Mouse (Mus musculus) intestine, embryonic 16.5 days (tissue): ENCODE measurements at regions not wholly inside any gene's neighbourhood (a gene's known extent, or its start where the extent isn't known, plus 50 kb on each side); places are given as distances from the start of the nearest gene placed in this dataset.
A peak's percentile ranks its signal among the peaks of the same experiment; 100 is the strongest.

Experiments
- ATAC-seq: fragments of 200-750 bp; cut with Nextera tagmentation; 2 replicates; pipeline ENCODE4 v1.8.0; 2017; ENCODE audit warnings: moderate TSS enrichment, moderate library complexity
- H3K27ac ChIP-seq: fragments of 300-500 bp; sonication (generic); 2 replicates; pipeline ENCODE4 v1.5.1; 2014; ENCODE audit warnings: mild to moderate bottlenecking, low read length
- H3K27me3 ChIP-seq: fragments of 300-500 bp; sonication (generic); replicated peaks from 2 replicates; pipeline ENCODE4 v1.6.1; 2014; ENCODE audit warnings: low read length, control low read depth, mixed read lengths; ENCODE audit not compliant: control insufficient read depth, insufficient read depth
- H3K36me3 ChIP-seq: fragments of 300-500 bp; sonication (generic); 2 replicates; pipeline ENCODE4 v1.6.1; 2014; ENCODE audit warnings: low read length, control low read depth; ENCODE audit not compliant: control insufficient read depth, insufficient read depth
- H3K4me1 ChIP-seq: fragments of 300-500 bp; sonication (generic); 2 replicates; pipeline ENCODE4 v1.6.1; 2014; ENCODE audit warnings: low read length, control low read depth, mixed read lengths; ENCODE audit not compliant: control insufficient read depth, insufficient read depth
- H3K4me2 ChIP-seq: fragments of 300-500 bp; sonication (generic); 2 replicates; pipeline ENCODE4 v1.6.1; 2014; ENCODE audit warnings: low read depth, low read length, control low read depth
- H3K4me3 ChIP-seq: fragments of 300-500 bp; sonication (generic); 2 replicates; pipeline ENCODE4 v1.5.1; 2014; ENCODE audit warnings: mild to moderate bottlenecking, low read length
- H3K9ac ChIP-seq: fragments of 300-500 bp; sonication (generic); 2 replicates; pipeline ENCODE4 v1.6.1; 2014; ENCODE audit warnings: low read depth, low read length
- H3K9me3 ChIP-seq: fragments of 300-500 bp; sonication (generic); 2 replicates; pipeline ENCODE4 v1.6.1; 2016; ENCODE audit warnings: low read length, control low read depth; ENCODE audit not compliant: control insufficient read depth
- WGBS: fragments of 180-500 bp; shearing (Covaris S2); extraction: QIAGEN DNeasy Blood & Tissue Kit; methylation state at CpG from one replicate; pipeline ENCODE4 v1.1.7; 2014; 5-methylcytosine and 5-hydroxymethylcytosine counted together

DNA sequence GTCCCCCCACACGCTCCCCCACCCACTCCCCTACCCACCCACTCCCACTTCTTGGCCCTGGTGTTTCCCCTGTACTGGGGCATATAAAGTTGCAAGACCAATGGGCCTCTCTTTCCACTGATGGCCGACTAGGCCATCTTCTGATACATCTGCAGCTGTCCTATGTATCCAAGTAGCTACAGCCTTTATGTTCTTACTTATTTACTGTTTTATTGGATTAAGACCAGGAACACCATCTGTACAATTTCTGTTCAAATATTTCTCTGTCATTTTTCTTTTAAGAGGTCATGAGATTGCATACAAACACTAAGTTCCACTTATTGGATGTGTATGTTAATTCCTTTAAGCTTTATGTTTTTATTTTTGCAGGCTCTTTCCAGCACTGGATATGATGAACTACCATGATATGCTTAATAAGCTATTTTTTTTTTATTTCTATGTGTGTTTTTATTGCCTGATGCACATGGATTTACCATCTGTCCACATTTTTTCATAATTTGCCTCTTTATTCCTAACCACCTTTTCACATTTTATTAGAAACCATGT lies 792.6 kb upstream of the Jmjd1c start:
- Histone ChIP-seq H3K4me3 (no peak overlapping the region), H3K9ac (no peak overlapping the region), H3K27ac (no peak overlapping the region), H3K4me2 (no peak overlapping the region), H3K4me1 (no peaks in the 10 kb centered on the region), H3K27me3 (no peaks in the 10 kb centered on the region), H3K9me3 (no peaks in the 10 kb centered on the region), H3K36me3 (no peaks in the 10 kb centered on the region)
- peak; percentile 52; the same call in 1 of the 2 replicates for ATAC-seq
- 68% methylated on average over 2 of the region's 2 CpGs for WGBS

DNA sequence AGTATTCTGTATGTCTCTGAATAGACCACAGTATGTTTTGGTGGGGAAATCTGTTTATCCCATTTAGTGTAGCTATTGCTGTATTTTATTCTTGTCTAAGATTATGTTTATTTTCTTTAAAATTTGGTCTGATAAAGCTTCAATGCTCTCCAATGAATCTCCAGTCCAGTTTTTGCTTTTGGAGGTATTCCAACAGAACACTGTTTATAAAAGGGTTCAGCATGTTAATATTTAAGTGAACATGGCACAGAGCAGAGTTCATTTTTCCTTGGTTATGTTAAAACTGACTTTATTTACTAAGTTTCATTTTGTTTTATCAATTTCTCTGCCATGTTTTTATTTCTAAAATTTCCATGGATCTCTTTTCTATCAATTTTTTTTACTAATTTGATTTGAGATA lies 791.0 kb upstream of the Jmjd1c start:
- Histone ChIP-seq H3K27ac (no peak overlapping the region), H3K4me3 (no peak overlapping the region), H3K4me1 (no peaks in the 10 kb centered on the region), H3K9ac (no peak overlapping the region), H3K27me3 (no peaks in the 10 kb centered on the region), H3K36me3 (no peaks in the 10 kb centered on the region), H3K9me3 (no peaks in the 10 kb centered on the region), H3K4me2 (no peak overlapping the region)
- ATAC-seq: no peak

DNA sequence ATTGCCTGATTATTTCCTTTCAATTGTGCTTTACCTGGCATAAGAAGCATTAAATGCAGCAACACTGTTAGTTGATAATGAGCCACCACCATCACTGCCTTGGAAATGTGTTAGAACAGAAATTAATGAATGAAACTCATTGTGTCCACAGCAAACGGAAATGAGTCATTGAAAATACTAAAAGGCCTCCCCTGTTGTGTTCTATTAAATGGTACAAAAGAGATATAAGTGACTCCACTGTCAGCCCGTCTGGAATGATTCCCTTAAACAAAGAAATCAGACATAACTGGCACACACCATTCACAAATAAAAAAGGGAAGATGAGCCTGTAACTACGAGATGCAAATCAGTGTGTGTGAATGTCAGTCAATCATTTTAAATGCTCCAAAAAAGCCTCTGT lies 764.8 kb upstream of the Jmjd1c start:
- Histone ChIP-seq H3K4me2 (no peak overlapping the region), H3K36me3 (no peaks in the 10 kb centered on the region), H3K27ac (no peak overlapping the region), H3K9me3 (no peaks in the 10 kb centered on the region), H3K4me1 (no peaks in the 10 kb centered on the region), H3K27me3 (no peaks in the 10 kb centered on the region), H3K9ac (no peak overlapping the region), H3K4me3 (no peak overlapping the region)
- ATAC-seq: no peak
- WGBS: 57% methylated on average over 3 of the region's 3 CpGs

DNA sequence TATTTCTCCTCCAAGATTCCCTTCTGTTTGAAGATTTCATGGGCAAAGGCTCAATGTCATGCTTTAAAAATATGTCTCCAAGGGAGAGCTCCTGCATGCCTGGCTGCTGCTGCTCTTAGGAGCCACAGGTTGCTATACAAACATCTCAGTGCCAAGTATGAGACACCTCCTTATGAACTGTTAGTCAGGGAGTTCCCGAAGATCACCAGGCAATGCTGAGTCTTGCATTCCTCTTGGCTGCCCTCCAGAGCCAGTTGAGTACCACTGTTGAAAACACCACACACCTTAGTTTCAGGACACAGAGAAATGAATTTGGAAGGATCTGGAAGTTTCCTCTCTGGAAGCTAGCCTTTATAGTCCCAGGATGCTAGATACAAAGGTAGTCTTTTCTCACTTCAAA lies 757.9 kb upstream of the Jmjd1c start:
- 81% methylated on average over 1 of the region's 1 CpGs for WGBS
- H3K9ac ChIP-seq: no peak overlapping the region
- H3K4me2 ChIP-seq: no peak overlapping the region
- no peak overlapping the region for H3K4me3 ChIP-seq
- no peaks in the 10 kb centered on the region for H3K4me1 ChIP-seq
- H3K27ac ChIP-seq: no peak overlapping the region
- no peaks in the 10 kb centered on the region for H3K27me3 ChIP-seq
- ATAC-seq: no peak
- no peaks in the 10 kb centered on the region for H3K36me3 ChIP-seq
- H3K9me3 ChIP-seq: no peaks in the 10 kb centered on the region

DNA sequence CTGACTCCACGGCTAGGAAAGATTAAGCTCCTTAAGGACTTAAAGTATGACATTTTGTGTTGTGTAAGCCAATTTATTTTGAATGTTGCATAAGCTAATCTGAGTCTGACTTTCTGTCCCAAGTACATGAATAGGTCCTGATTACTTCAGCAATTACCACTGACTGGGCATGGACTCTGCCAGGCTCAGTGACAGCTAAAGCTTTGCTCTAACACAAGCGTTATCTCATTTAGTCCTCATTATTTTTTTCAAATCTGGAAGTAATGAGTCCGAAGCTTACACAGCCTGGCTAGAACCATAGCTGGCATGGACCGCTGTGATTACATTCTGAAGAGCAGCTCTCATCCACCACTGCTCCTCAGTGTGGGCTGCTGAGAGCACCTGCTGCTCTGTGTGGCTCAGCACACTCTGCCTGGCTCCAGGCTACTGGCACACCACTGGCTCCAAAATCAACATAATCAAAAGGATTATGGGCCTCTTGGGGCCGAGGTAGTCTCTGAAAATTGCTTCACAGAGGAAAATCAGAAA lies 753.0 kb upstream of the Jmjd1c start:
- Histone ChIP-seq H3K9ac (no peak overlapping the region), H3K4me2 (no peak overlapping the region), H3K27me3 (no peaks in the 10 kb centered on the region), H3K27ac (no peak overlapping the region), H3K4me3 (no peak overlapping the region), H3K4me1 (no peaks in the 10 kb centered on the region), H3K36me3 (no peaks in the 10 kb centered on the region), H3K9me3 (no peaks in the 10 kb centered on the region)
- WGBS: 74% methylated on average over 5 of the region's 5 CpGs
- no peak for ATAC-seq

DNA sequence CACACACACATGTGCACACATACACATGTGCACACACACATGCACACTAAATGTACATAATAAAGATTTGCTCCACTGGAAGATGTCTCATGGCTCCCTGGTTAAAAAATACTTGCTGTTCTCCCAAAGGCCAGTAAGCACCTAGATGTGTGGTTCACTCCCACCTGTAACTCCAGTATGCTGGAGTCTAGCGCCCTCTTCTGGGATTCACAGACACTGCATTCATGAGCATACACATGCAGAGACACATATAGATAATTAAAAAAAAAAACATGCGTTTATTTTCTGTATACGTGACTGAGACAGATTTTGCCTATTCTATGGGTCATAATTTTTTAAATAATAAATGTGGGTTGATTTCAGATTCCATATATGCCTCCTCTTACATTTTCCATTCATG lies 747.5 kb upstream of the Jmjd1c start:
- ATAC-seq: no peak
- H3K27ac ChIP-seq: no peak overlapping the region
- H3K4me1 ChIP-seq: no peaks in the 10 kb centered on the region
- no peaks in the 10 kb centered on the region for H3K9me3 ChIP-seq
- 69% methylated on average over 3 of the region's 3 CpGs for WGBS
- H3K9ac ChIP-seq: no peak overlapping the region
- no peak overlapping the region for H3K4me2 ChIP-seq
- no peak overlapping the region for H3K4me3 ChIP-seq
- no peaks in the 10 kb centered on the region for H3K36me3 ChIP-seq
- no peaks in the 10 kb centered on the region for H3K27me3 ChIP-seq

DNA sequence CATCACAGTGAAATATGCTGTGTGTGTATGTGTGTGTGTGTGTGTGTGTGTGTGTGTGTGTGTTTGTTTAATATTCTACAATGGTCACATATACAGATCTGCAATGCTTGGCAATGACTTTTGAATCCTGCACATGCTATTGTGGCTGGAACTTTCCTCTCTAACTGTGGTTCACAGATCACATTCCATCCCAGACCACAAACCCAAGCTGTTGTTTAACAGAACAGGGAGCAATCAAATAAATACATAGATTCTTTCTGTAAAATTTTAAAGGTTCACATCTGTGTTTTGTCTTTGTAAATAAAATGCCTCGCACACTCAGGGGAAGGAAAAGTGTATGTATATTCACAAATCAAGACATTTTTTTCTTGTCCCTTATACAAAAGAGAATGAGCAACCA lies 744.9 kb upstream of the Jmjd1c start:
- H3K36me3 ChIP-seq: no peaks in the 10 kb centered on the region
- no peak overlapping the region for H3K27ac ChIP-seq
- H3K4me1 ChIP-seq: no peaks in the 10 kb centered on the region
- H3K9ac ChIP-seq: no peak overlapping the region
- ATAC-seq: no peak
- H3K27me3 ChIP-seq: no peaks in the 10 kb centered on the region
- no peak overlapping the region for H3K4me3 ChIP-seq
- H3K4me2 ChIP-seq: no peak overlapping the region
- H3K9me3 ChIP-seq: no peaks in the 10 kb centered on the region
- WGBS: 50% methylated on average over 1 of the region's 1 CpGs

DNA sequence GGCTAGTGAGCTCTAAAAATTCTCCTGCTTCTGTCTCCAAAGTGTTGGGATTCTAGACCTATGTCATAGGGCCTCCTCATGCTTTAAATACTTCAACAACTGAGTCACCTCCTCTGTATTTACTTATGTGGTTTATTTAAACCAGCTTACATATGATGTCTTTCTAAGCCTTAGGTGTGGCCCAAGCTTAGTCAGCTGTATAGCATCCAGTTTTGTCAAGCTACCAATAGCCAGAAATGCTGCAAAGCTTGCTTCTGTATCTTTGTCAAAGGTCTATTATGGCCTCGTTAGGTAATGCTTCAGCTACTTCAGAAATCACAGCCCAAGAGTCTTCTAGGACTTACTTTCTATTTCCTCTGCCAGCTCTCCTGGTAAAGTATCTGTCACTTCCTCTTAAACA lies 741.9 kb upstream of the Jmjd1c start:
- no peak overlapping the region for H3K4me2 ChIP-seq
- no peaks in the 10 kb centered on the region for H3K9me3 ChIP-seq
- 50% methylated on average over 1 of the region's 1 CpGs for WGBS
- no peaks in the 10 kb centered on the region for H3K36me3 ChIP-seq
- H3K9ac ChIP-seq: no peak overlapping the region
- H3K4me1 ChIP-seq: no peaks in the 10 kb centered on the region
- H3K27me3 ChIP-seq: no peaks in the 10 kb centered on the region
- no peak overlapping the region for H3K4me3 ChIP-seq
- ATAC-seq: no peak
- no peak overlapping the region for H3K27ac ChIP-seq

DNA sequence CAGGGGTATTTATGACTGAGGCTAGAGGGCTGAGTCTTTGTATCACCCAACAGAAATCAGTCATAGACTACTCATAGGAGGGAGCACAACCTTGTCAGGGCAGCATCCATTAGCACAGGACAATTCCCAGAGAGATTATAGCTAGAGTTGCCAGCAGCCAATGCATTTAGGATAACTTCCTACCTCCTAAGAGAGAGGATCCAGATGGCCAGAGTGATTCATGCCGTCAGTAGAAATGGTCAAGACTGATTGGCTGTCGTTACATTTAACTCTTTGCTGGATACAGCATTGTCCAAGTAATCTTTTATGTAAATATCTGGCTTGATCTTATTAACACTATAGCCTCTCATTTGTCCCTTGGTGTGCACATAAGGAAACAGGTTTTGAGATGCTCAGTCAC lies 740.9 kb upstream of the Jmjd1c start:
- Histone ChIP-seq H3K9ac (no peak overlapping the region), H3K9me3 (no peaks in the 10 kb centered on the region), H3K36me3 (no peaks in the 10 kb centered on the region), H3K4me2 (no peak overlapping the region), H3K4me1 (no peaks in the 10 kb centered on the region), H3K27ac (no peak overlapping the region), H3K4me3 (no peak overlapping the region), H3K27me3 (no peaks in the 10 kb centered on the region)
- 53% methylated on average over 2 of the region's 2 CpGs for WGBS
- ATAC-seq: no peak

DNA sequence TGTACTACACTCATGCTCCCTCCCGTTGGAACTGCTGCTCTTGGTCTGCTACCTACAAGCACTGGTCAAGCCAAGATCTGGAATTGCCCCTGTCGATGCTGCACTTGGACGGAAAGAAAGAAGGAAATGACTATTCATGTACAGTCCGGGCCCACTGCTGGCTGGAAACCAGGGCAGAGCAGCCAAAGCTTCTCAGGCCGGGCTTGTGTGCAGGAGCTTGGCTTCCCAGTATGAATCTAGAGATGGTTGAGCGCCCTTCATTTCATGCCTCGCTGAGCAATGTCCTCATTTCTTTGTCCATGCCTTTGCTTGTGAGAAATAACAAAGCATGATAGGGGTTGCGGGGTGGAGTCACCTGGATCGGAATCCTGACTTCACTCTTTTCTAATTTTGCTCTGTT lies 738.2 kb upstream of the Jmjd1c start:
- no peak for ATAC-seq
- Histone ChIP-seq H3K4me2 (no peak overlapping the region), H3K9ac (no peak overlapping the region), H3K27ac (no peak overlapping the region), H3K4me3 (no peak overlapping the region), H3K4me1 (no peaks in the 10 kb centered on the region), H3K36me3 (no peaks in the 10 kb centered on the region), H3K27me3 (no peaks in the 10 kb centered on the region), H3K9me3 (no peaks in the 10 kb centered on the region)
- WGBS: 85% methylated on average over 9 of the region's 9 CpGs
